Mouse (Mus musculus) kidney, postnatal 14 days (tissue): Measurements from ENCODE around the gene Atp2a1.
A peak's percentile ranks its signal among the peaks of the same experiment; 100 is the strongest.
"Not testable (repeated sequence)": the region's sequence is repeated elsewhere in the genome, so short reads cannot be mapped to it uniquely, and the experiment has no call there.

Experiments used
- DNase-seq: peaks from one replicate; pipeline ENCODE4 v3.0.0; 2022; ENCODE audit warnings: mixed read lengths

Gene Atp2a1

GRCm38 (mm10) chr7:126463004-126463403, at the start of gene Atp2a1:
Gene Atp2a1 (minus strand): TSS chr7:126463108.
- DNase-seq = no peak

DNA sequence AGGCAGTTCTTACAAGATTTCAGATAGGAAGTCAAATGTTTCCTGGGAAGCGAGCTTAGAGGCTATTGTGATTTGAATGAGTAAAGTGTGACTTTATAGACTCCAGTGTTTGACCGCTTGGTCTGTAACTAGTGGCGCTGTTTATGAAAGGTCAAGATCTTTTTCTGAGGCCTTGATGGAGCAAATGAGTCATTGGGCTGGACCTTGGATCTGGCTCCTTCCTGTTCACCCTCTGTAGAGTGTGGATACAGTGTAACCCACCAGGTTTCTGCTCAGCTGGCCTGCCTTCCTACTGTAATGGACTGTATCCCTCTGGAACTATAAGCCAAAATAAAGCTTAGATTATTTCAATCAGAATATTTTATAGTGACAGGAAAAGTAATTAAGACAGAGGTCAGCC, 48.4 kb upstream of the Atp2a1 start:
- DNase-seq = no peak

GRCm38 (mm10) chr7:126507126-126507778, 44.3 kb upstream of the Atp2a1 start:
- DNase-seq = no peak

- no peak for DNase-seq
Measured at GRCm38 (mm10) chr7:126504913-126505312, 42.0 kb upstream of the Atp2a1 start.

DNA sequence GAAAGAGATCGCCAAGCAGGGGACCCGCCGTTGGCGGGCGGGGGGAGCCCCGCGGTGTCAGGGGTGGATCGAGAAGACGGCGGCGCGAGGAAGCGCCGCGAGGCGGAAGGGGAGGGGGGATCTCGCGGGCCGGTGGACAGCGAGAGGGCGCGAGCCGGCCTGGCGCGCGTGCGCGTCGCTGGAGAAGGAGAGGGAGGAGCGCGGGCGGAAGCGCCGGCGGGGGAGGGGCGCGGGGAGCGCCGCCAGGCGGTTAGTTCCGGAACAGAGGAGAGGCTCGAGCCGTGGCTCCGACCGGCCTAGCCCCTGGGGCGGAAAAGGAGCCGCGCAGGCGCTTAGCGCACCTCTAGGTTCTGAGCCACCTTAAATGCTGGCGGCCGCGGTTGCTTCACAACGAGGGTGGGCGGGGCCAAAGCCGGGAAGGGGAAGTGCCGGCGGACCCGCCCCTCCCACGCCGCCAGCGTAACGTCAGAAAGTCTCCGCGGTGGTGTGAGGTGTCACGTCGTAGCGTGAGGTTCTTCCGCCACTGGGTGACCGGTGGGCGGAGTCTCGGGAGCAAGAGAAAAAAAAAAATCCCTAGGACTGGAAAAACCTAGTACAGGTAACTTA, 40.5 kb upstream of the Atp2a1 start, which contains the start of gene Atxn2l:
Atxn2l (minus strand) TSS at position 165 of the 606 bp plus-strand sequence.
- peak; percentile 100 for DNase-seq

- no peak for DNase-seq
Measured at GRCm38 (mm10) chr7:126502751-126503150, 39.8 kb upstream of the Atp2a1 start.

- peak; percentile 95 for DNase-seq
Measured at GRCm38 (mm10) chr7:126502023-126502741, 39.3 kb upstream of the Atp2a1 start.

GRCm38 (mm10) chr7:126501684-126502022, 38.7 kb upstream of the Atp2a1 start:
- DNase-seq = no peak

DNA sequence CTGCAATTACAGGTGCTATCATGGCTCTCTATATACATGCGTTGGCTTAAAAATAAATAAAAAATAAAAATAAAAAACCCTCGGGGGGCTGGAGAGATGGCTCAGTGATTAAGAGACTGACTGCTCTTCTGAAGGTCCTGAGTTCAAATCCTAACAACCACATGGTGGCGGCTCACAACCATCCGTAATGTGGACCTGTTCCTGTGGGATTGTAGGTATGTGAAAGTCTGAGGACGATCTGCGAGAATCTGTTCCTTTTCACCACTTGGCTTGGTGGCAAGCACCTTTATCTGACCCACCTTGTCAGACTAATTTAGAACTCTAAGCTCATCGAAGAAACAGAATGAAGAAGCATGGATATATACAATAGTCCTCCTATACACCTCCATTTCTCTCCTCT, 36.5 kb upstream of the Atp2a1 start:
- DNase-seq = no peak

GRCm38 (mm10) chr7:126497966-126498365, 35.1 kb upstream of the Atp2a1 start:
- no peak for DNase-seq

DNA sequence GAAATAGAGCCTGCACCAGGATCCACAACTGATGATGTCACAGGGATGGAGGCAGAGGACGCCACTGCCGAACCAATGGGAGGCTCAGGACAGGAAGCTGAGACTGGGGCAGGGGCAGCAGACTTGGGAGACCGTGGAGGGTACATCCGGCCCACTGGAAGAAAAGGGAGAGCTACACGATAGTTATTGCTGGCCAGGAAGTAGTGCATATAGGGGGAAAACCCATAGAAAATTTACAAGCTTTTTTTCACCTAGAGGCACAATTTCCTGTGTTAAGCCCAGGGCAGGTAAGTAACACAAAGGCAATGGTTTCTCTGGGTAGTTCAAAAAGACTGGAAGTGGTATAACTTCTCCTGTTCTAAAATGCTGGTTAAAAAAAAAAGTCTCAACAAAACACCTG, 33.6 kb upstream of the Atp2a1 start:
- no peak for DNase-seq

- no peak for DNase-seq
Measured at GRCm38 (mm10) chr7:126494120-126494519, 31.2 kb upstream of the Atp2a1 start.

DNA sequence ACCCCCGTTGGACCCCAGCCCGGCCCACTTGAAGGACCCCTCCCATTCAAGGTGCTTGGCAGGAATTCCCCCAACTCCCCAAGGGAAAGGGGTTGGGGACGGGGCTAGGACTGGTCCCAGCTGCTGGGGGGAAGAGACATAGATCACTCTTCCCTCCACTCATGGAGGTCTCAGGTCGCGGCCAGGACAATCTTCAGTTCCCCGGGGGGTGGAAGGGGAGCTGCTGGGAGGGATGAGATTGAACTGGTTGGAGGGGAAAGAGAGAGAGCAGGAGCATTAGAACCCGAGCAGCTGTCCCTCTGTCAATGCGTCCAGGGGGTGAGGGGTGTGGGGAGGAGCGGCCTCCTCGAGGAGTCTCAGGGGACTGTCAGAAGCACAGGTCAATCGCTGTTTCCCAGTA, 29.1 kb upstream of the Atp2a1 start:
- peak; percentile 28 for DNase-seq

GRCm38 (mm10) chr7:126491005-126491404, 28.1 kb upstream of the Atp2a1 start:
- no peak for DNase-seq

DNA sequence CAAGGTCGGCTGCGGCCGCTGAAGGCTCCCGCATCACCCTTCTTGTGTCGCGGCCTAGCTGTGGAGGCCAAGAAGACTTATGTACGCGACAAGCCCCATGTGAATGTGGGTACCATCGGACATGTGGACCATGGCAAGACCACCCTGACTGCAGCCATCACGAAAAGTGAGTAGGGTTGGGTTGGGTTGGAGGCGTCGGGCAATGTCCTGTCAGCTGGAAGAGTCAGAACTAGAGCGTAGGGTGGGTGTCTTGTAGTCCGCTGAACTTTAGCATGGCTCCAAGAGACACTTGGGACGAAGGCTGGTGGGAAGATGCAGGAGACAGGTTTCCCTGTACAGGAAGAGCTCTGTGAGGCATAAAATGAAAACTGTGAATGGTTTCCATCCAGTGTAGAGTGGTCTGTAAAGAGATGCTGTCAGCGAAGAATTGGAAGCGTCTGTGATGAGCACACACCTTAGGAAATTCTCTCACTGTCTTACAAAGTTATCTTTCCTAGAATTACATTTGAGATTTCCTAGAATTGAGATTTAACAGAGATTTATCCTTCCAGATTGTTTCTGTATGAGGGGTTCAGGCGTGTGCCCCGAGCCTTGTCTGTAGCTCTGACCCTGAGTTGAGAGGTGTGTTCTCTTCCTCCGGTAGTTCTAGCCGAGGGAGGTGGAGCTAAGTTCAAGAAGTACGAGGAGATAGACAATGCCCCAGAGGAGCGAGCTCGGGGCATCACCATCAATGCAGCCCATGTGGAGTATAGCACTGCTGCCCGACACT, 24.9 kb upstream of the Atp2a1 start:
- DNase-seq = not testable (repeated sequence)

DNA sequence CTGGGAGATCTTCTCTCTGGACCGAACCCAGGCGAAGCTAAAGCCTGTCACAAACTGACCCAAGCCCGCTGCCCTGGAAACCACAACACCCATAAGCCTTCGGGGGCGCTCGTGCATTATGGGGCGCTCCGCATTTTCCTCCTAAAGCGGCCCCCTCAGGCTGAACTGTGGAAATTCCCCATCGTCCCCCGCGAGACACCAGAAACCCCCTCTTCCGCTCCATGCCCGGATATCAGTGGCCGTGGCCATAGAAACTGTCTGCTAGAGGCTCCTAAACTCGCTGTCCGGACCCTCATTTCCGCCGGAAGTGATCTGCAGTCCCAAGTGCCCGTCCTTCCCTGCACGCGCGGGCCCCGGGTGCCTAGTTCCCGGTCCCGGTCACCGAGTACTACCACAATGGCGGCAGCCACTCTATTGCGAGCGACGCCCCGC, 24.2 kb upstream of the Atp2a1 start, which contains the start of gene Tufm:
Tufm (plus strand) TSS at position 310 of the 432 bp plus-strand sequence.
- DNase-seq = peak; percentile 97

- DNase-seq = peak; percentile 95
Measured at GRCm38 (mm10) chr7:126482392-126482871, 19.5 kb upstream of the Atp2a1 start.

DNA sequence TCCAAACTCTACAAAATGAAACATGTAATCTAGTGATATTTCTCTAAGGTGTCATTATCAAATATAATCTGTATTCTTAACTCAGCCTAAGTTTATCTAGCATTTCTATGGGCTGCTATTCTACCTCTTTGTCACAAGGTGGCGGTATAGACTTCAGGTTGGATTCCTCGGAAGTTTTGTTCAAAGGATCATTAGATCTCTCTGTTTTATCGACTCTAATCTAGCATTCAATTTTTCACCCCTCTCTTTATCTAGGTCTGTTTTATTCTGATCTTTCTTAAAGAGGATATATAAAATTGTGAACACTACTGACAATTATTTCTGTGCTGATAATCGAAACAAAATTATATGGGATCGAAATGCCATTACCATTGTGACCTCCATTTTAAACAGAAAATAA, 18.8 kb upstream of the Atp2a1 start:
- no peak for DNase-seq

GRCm38 (mm10) chr7:126474993-126475581, 12.2 kb upstream of the Atp2a1 start, which contains the start of gene Sh2b1:
Gene Sh2b1 (minus strand): TSS chr7:126475424.
- peak; percentile 93 for DNase-seq

DNA sequence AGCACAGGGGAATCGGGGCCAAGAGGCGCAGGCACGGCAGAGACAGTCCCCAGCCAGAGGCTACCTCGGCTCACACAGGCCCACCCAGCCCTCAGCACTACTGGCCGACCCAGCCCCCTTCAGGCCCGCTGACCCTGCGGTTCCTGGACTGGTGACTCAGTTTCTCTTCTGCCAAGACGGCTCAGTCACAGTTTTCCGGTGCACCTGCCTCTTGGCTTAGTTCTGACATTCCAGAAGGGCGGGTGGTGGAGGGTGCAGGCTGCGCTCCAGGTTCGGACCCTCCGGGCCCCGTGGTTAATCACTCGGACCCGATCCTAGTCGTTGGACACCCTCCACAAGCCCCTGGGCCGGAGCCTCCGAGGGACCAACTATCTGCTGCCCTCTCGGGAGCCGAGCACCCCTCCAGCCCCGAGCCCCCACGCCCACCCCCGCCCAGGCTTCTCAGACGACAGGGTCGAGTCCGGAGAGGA, 11.6 kb upstream of the Atp2a1 start:
- DNase-seq = no peak

- no peak for DNase-seq
Measured at GRCm38 (mm10) chr7:126473470-126474086, 10.7 kb upstream of the Atp2a1 start.

DNA sequence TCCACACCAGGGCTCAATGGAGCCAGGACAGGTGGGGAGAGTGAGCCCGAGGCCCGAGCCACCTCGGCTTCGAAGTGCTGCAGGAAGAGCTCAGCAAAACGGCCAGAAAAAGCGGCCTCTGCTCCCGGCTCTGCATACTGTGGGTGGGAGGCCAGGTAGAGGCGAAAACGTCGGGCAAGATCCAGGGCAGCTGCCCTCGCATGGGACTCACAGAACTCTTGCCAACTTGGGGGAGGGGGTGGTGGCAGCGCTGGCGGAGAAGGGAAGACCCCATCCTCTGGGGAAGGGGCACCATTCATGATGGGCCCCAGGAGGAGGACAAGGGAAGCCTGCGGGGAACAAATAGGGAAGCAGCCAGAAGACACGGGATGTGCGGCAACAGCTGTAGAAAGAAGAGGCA, 9.8 kb upstream of the Atp2a1 start:
- no peak for DNase-seq
